Mouse (Mus musculus) forebrain, embryonic 12.5 days (tissue): ENCODE measurements around the gene Prph2. TPM values are rescaled to one million over a fixed set of nuclear protein-coding genes. Genes with fewer than 3 reads are reported as not detected.

Source experiments
- ATAC-seq: fragments of 200-750 bp; cut with Nextera tagmentation; 2 replicates; pipeline ENCODE4 v1.8.0; 2017; ENCODE audit warnings: moderate TSS enrichment; ENCODE audit not compliant: low FRiP score
- H3K27ac ChIP-seq: fragments of 300-500 bp; sonication (generic); 2 replicates; pipeline ENCODE4 v1.5.1; 2016; ENCODE audit warnings: mild to moderate bottlenecking
- H3K27me3 ChIP-seq: fragments of 300-500 bp; sonication (generic); 2 replicates; pipeline ENCODE4 v1.6.1; 2016; ENCODE audit warnings: mild to moderate bottlenecking
- H3K36me3 ChIP-seq: fragments of 300-500 bp; sonication (generic); replicated peaks from 2 replicates; pipeline ENCODE4 v1.6.1; 2016; ENCODE audit warnings: mild to moderate bottlenecking
- H3K4me1 ChIP-seq: fragments of 300-500 bp; sonication (generic); 2 replicates; pipeline ENCODE4 v1.6.1; 2016
- H3K4me2 ChIP-seq: fragments of 300-500 bp; sonication (generic); 2 replicates; pipeline ENCODE4 v1.6.1; 2016; ENCODE audit warnings: mild to moderate bottlenecking, moderate library complexity
- H3K4me3 ChIP-seq: fragments of 300-500 bp; sonication (generic); replicated peaks from 2 replicates; pipeline ENCODE4 v1.5.1; 2016; ENCODE audit warnings: mild to moderate bottlenecking
- H3K9ac ChIP-seq: fragments of 300-500 bp; sonication (generic); 2 replicates; pipeline ENCODE4 v1.6.1; 2016; ENCODE audit warnings: mild to moderate bottlenecking
- H3K9me3 ChIP-seq: fragments of 300-500 bp; sonication (generic); 2 replicates; pipeline ENCODE4 v1.6.1; 2016
- WGBS: fragments of 180-500 bp; shearing (Covaris S2); methylation state at CpG from one replicate; pipeline ENCODE4 v1.1.7; 2016; 5-methylcytosine and 5-hydroxymethylcytosine counted together
- polyA plus RNA-seq: library from polyadenylated mRNA; unstranded; fragments of >200 nt; fragmentation: Nextera tagmentation; extraction: Ambion mirVana; gene quantifications from 2 replicates; pipeline ENCODE4 v1.2.1, GENCODE M21; 2016

The Prph2 gene
- polyA plus RNA-seq, 1 experiment from 2014 or later: not detected

- H3K9ac ChIP-seq: no peak overlapping the region
- H3K4me2 ChIP-seq: no peak overlapping the region
- peaks cover 6% of the 10 kb centered on the region; the same call in 1 of the 2 replicates for H3K36me3 ChIP-seq
- 55% methylated on average over 13 of the region's 13 CpGs for WGBS
- ATAC-seq: no peak
- no peaks in the 10 kb centered on the region for H3K27me3 ChIP-seq
- no peak overlapping the region for H3K27ac ChIP-seq
- H3K9me3 ChIP-seq: no peaks in the 10 kb centered on the region
- H3K4me1 ChIP-seq: peaks cover 15% of the 10 kb centered on the region
- H3K4me3 ChIP-seq: no peak overlapping the region
Observed at GRCm38 (mm10) chr17:46897221-46897950, 12.9 kb upstream of the Prph2 start.

DNA sequence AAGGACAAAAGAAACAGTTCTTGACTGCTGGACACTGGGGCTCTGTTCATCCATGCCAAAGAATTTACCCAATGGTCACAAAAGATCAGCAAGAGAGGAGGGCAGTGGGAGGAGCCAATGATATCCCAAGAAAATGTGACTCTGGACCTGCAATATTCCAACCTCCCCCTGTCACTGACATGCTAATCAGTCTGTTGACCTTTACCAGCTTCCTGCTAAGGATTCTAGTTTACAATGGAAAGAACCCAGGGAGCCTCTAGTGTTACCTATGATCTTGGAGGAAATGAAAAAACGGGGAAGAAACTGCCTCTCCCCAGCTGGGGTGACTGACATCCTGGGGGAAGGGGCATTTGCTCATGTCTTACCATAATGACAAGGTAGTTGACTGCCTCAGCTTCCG is 9.3 kb upstream of the Prph2 start:
- no peak overlapping the region for H3K9ac ChIP-seq
- 58% methylated on average over 2 of the region's 2 CpGs for WGBS
- ATAC-seq: no peak
- no peaks in the 10 kb centered on the region for H3K9me3 ChIP-seq
- no peak overlapping the region for H3K4me2 ChIP-seq
- H3K27ac ChIP-seq: no peak overlapping the region
- no peaks in the 10 kb centered on the region for H3K36me3 ChIP-seq
- H3K27me3 ChIP-seq: no peaks in the 10 kb centered on the region
- H3K4me3 ChIP-seq: no peak overlapping the region
- no peaks in the 10 kb centered on the region for H3K4me1 ChIP-seq

GRCm38 (mm10) chr17:46903876-46904490 is 6.3 kb upstream of the Prph2 start:
- H3K9me3 ChIP-seq: no peaks in the 10 kb centered on the region
- H3K4me3 ChIP-seq: no peak overlapping the region
- no peak overlapping the region for H3K4me2 ChIP-seq
- no peaks in the 10 kb centered on the region for H3K4me1 ChIP-seq
- ATAC-seq: 0 out of 2 replicates have a peak, but pooled peaks have one; percentile 57
- H3K27me3 ChIP-seq: no peaks in the 10 kb centered on the region
- no peak overlapping the region for H3K9ac ChIP-seq
- H3K27ac ChIP-seq: no peak overlapping the region
- 24% methylated on average over 19 of the region's 19 CpGs for WGBS
- no peaks in the 10 kb centered on the region for H3K36me3 ChIP-seq

- no peak for ATAC-seq
- H3K9ac ChIP-seq: no peak overlapping the region
- 51% methylated on average over 6 of the region's 6 CpGs for WGBS
Observed at GRCm38 (mm10) chr17:46912331-46912730, 2.1 kb downstream of the Prph2 start.

GRCm38 (mm10) chr17:46915129-46915528 is 4.9 kb downstream of the Prph2 start:
- 64% methylated on average over 3 of the region's 3 CpGs for WGBS
- ATAC-seq: no peak
- no peak overlapping the region for H3K9ac ChIP-seq
- H3K9me3 ChIP-seq: no peaks in the 10 kb centered on the region
- H3K4me2 ChIP-seq: no peak overlapping the region
- H3K36me3 ChIP-seq: no peaks in the 10 kb centered on the region
- no peak overlapping the region for H3K27ac ChIP-seq
- H3K27me3 ChIP-seq: no peaks in the 10 kb centered on the region
- H3K4me3 ChIP-seq: no peak overlapping the region
- peaks cover 7% of the 10 kb centered on the region; the same call in 1 of the 2 replicates for H3K4me1 ChIP-seq

More at GRCm38 (mm10) chr17:46912331-46912730, 2.1 kb downstream of the Prph2 start:
- H3K4me2 ChIP-seq: no peak overlapping the region
- no peaks in the 10 kb centered on the region for H3K36me3 ChIP-seq
- peaks cover 7% of the 10 kb centered on the region; the same call in 1 of the 2 replicates for H3K4me1 ChIP-seq
- H3K27me3 ChIP-seq: no peaks in the 10 kb centered on the region
- H3K4me3 ChIP-seq: no peak overlapping the region
- H3K27ac ChIP-seq: no peak overlapping the region
- no peaks in the 10 kb centered on the region for H3K9me3 ChIP-seq

GRCm38 (mm10) chr17:46918951-46919350 is 8.7 kb downstream of the Prph2 start:
- no peak for ATAC-seq
- Histone ChIP-seq H3K4me3 (no peak overlapping the region), H3K36me3 (no peaks in the 10 kb centered on the region), H3K9me3 (no peaks in the 10 kb centered on the region), H3K4me1 (no peaks in the 10 kb centered on the region), H3K9ac (no peak overlapping the region), H3K27ac (no peak overlapping the region), H3K4me2 (no peak overlapping the region), H3K27me3 (no peaks in the 10 kb centered on the region)
- 48% methylated on average over 4 of the region's 4 CpGs for WGBS

GRCm38 (mm10) chr17:46920855-46921254 is 10.6 kb downstream of the Prph2 start:
- WGBS: 68% methylated on average over 6 of the region's 6 CpGs
- Histone ChIP-seq H3K4me1 (no peaks in the 10 kb centered on the region), H3K9ac (no peak overlapping the region), H3K4me3 (no peak overlapping the region), H3K27ac (no peak overlapping the region), H3K9me3 (no peaks in the 10 kb centered on the region), H3K4me2 (no peak overlapping the region), H3K36me3 (no peaks in the 10 kb centered on the region), H3K27me3 (no peaks in the 10 kb centered on the region)
- no peak for ATAC-seq

DNA sequence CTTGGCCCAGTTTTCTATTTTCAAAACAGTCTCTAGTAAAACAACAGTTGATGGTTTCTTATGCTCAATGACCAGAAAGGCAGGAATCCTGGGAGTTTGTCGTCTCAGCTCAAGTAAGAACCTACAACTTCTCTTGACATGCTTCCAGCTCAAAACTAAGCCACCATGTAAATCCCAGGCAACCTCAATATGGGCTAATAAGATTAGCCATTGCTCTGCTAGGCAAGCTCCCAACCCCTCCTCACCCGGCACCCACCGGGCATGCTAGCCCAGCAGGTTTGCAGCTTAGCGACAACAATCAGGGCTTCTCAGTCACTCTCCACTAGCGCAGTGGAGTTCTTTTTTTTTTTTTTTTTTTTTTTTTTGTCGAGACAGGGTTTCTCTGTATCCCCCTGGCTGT is 15.9 kb downstream of the Prph2 start:
- H3K36me3 ChIP-seq: peaks cover 29% of the 10 kb centered on the region
- no peak overlapping the region for H3K4me2 ChIP-seq
- no peak overlapping the region for H3K4me3 ChIP-seq
- 43% methylated on average over 5 of the region's 6 CpGs for WGBS
- no peaks in the 10 kb centered on the region for H3K9me3 ChIP-seq
- H3K9ac ChIP-seq: no peak overlapping the region
- no peak overlapping the region for H3K27ac ChIP-seq
- no peaks in the 10 kb centered on the region for H3K27me3 ChIP-seq
- H3K4me1 ChIP-seq: no peaks in the 10 kb centered on the region
- ATAC-seq: no peak

- 80% methylated on average over 3 of the region's 3 CpGs for WGBS
- Histone ChIP-seq H3K27me3 (no peaks in the 10 kb centered on the region), H3K27ac (no peak overlapping the region), H3K4me3 (no peak overlapping the region), H3K9ac (no peak overlapping the region), H3K36me3 (peaks cover 37% of the 10 kb centered on the region), H3K4me2 (no peak overlapping the region), H3K9me3 (no peaks in the 10 kb centered on the region), H3K4me1 (no peaks in the 10 kb centered on the region)
- no peak for ATAC-seq
Observed at GRCm38 (mm10) chr17:46926941-46927340, 16.7 kb downstream of the Prph2 start.

GRCm38 (mm10) chr17:46927781-46928180 is 17.5 kb downstream of the Prph2 start:
- Histone ChIP-seq H3K27me3 (no peaks in the 10 kb centered on the region), H3K27ac (no peak overlapping the region), H3K9me3 (no peaks in the 10 kb centered on the region), H3K9ac (no peak overlapping the region), H3K4me1 (no peaks in the 10 kb centered on the region), H3K36me3 (peaks cover 45% of the 10 kb centered on the region), H3K4me2 (no peak overlapping the region), H3K4me3 (no peak overlapping the region)
- ATAC-seq: no peak
- 94% methylated on average over 5 of the region's 5 CpGs for WGBS

DNA sequence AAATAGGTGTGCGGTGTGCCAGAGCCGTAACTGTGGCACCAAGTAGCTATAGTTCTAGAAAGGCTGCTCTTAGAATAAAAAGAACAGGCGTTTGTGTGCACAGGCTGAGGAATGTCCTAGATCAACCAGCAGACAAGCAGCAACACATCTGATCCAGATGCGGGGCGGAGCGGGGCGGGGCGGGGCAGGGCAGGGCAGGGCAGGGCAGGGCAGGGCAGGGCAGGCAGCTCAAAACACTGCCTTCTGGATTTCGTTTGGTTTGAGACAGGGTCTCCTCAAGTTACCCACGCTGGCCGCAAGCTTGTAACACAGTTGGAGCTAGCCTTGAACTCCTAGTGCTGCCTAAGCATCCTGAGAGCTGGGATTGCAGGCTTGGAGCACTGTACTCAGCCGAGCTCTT is 19.0 kb downstream of the Prph2 start:
- H3K36me3 ChIP-seq: peaks cover 60% of the 10 kb centered on the region
- no peaks in the 10 kb centered on the region for H3K27me3 ChIP-seq
- H3K4me2 ChIP-seq: no peak overlapping the region
- WGBS: 81% methylated on average over 12 of the region's 12 CpGs
- no peaks in the 10 kb centered on the region for H3K9me3 ChIP-seq
- H3K27ac ChIP-seq: no peak overlapping the region
- no peak for ATAC-seq
- H3K4me3 ChIP-seq: no peak overlapping the region
- H3K4me1 ChIP-seq: no peaks in the 10 kb centered on the region
- H3K9ac ChIP-seq: no peak overlapping the region

DNA sequence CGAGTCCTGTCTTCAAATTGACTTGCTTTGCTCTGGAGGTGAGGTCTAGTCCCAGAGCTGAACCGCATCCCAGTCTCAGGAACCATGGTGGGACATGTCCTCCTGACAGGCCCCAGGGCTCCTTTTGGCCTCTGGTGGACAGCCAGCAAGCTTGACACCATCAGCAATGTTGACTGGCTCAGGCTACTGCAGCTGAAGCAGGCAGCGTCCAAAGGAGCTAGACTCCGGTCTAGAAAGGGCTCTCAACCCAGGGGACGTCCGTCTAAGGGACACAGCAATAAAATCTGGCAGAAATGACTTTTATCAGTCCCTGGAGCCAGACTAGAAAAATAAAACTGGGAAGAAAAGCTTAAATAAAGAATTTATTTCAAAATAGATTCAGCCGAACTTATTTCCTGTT is 19.6 kb downstream of the Prph2 start:
- Histone ChIP-seq H3K4me3 (no peak overlapping the region), H3K4me1 (no peaks in the 10 kb centered on the region), H3K9ac (no peak overlapping the region), H3K27ac (no peak overlapping the region), H3K9me3 (no peaks in the 10 kb centered on the region), H3K36me3 (peaks cover 66% of the 10 kb centered on the region), H3K4me2 (no peak overlapping the region), H3K27me3 (no peaks in the 10 kb centered on the region)
- no peak for ATAC-seq
- 95% methylated on average over 7 of the region's 7 CpGs for WGBS

GRCm38 (mm10) chr17:46932961-46933360 is 22.7 kb downstream of the Prph2 start:
- H3K9ac ChIP-seq: no peak overlapping the region
- peaks cover 97% of the 10 kb centered on the region for H3K36me3 ChIP-seq
- H3K4me2 ChIP-seq: no peak overlapping the region
- H3K27me3 ChIP-seq: no peaks in the 10 kb centered on the region
- no peak overlapping the region for H3K27ac ChIP-seq
- no peaks in the 10 kb centered on the region for H3K9me3 ChIP-seq
- ATAC-seq: no peak
- H3K4me1 ChIP-seq: no peaks in the 10 kb centered on the region
- H3K4me3 ChIP-seq: no peak overlapping the region
- 97% methylated on average over 5 of the region's 5 CpGs for WGBS
